Mouse (Mus musculus) kidney, embryonic 15.5 days (tissue): Measurements from ENCODE around the gene Trio. TPM values are rescaled to one million over a fixed set of nuclear protein-coding genes. Genes with fewer than 3 reads are reported as not detected.
A peak's percentile ranks its signal among the peaks of the same experiment; 100 is the strongest.

Source experiments
- ATAC-seq: fragments of 200-750 bp; cut with Nextera tagmentation; replicated peaks from 2 replicates; pipeline ENCODE4 v1.8.0; 2017; ENCODE audit warnings: moderate TSS enrichment; ENCODE audit not compliant: low FRiP score
- H3K27ac ChIP-seq: fragments of 300-500 bp; sonication (generic); 2 replicates; pipeline ENCODE4 v1.5.1; 2015; ENCODE audit warnings: mild to moderate bottlenecking, inconsistent platforms
- H3K27me3 ChIP-seq: fragments of 300-500 bp; sonication (generic); 2 replicates; pipeline ENCODE4 v1.6.1; 2015; ENCODE audit warnings: inconsistent platforms
- H3K36me3 ChIP-seq: fragments of 300-500 bp; sonication (generic); 2 replicates; pipeline ENCODE4 v1.6.1; 2015; ENCODE audit warnings: inconsistent platforms
- H3K4me1 ChIP-seq: fragments of 300-500 bp; sonication (generic); 2 replicates; pipeline ENCODE4 v1.6.1; 2015; ENCODE audit warnings: inconsistent platforms
- H3K4me2 ChIP-seq: fragments of 300-500 bp; sonication (generic); 2 replicates; pipeline ENCODE4 v1.6.1; 2015; ENCODE audit warnings: moderate library complexity, mild to moderate bottlenecking, inconsistent platforms
- H3K4me3 ChIP-seq: fragments of 300-500 bp; sonication (generic); replicated peaks from 2 replicates; pipeline ENCODE4 v1.5.1; 2015; ENCODE audit warnings: mild to moderate bottlenecking, inconsistent platforms
- H3K9ac ChIP-seq: fragments of 300-500 bp; sonication (generic); 2 replicates; pipeline ENCODE4 v1.6.1; 2015; ENCODE audit warnings: mild to moderate bottlenecking, inconsistent platforms
- H3K9me3 ChIP-seq: fragments of 300-500 bp; sonication (generic); replicated peaks from 2 replicates; pipeline ENCODE4 v1.6.1; 2016; ENCODE audit warnings: inconsistent platforms
- WGBS: fragments of 180-500 bp; shearing (Covaris S2); methylation state at CpG from one replicate; pipeline ENCODE4 v1.1.7; 2015; ENCODE audit warnings: mixed read lengths; 5-methylcytosine and 5-hydroxymethylcytosine counted together
- polyA plus RNA-seq: library from polyadenylated mRNA; unstranded; fragments of >200 nt; fragmentation: Nextera tagmentation; extraction: Ambion mirVana; gene quantifications from 2 replicates; pipeline ENCODE4 v1.2.1, GENCODE M21; 2015

The Trio gene
- polyA plus RNA-seq, 1 experiment from 2014 or later = 28.8 TPM

DNA sequence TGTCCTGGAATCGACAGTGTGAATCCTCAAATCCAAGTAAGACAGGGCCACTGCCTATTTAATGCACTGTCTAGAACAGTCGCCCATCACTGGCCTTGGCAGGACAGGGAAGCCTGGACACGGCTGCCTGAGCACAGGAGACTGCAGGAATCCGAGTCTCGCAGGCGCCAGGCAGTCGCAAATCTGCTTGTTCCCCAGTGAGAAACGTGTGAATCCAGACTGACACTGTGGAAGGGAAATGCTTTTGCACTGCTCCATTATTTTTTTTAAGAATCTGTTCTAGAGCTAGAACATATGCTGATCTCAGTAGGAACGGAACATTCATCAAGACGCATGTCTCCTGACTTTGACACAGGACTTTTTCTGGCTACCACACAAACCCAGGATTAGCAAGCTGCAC, 208.6 kb downstream of the Trio start:
- no peak for ATAC-seq
- H3K36me3 ChIP-seq = peaks cover 100% of the 10 kb centered on the region

DNA sequence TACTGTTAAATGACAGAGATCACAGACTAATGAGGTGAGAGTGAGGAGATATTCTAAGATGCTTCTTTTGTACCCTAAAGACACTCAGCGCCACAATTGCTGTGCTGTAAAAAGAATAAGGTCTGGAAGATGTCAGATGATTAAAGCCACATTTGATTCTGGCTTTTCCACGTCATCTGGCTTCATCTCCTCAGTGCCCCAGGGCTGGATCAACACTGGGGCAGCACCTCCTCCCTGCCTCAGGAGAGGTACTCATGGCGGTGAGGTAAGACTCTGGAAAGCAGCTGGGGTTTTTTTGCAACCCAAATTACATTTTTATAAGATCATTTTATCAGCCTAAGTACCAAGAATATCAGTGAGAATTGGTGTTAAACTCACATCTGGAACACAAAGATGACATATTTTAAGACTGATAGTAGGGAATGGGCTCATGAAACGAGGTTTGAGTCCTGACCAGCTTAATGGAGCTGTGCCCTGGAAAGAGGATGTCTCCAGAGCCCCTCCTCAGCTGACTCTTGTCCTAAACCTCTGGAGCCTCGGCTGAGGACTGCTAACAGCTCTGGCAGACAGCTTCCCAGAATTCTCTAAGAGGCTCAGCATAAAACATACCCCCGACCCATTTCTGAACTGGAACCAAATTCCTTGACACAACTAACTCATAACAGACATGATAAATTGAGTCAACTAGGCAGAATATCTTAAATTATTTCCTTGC, 210.8 kb downstream of the Trio start:
- WGBS = 64% methylated on average over 6 of the region's 6 CpGs
- peaks cover 10% of the 10 kb centered on the region; the same call in 1 of the 2 replicates for H3K4me1 ChIP-seq
- ATAC-seq = no peak
- H3K4me3 ChIP-seq = no peak overlapping the region
- no peaks in the 10 kb centered on the region for H3K27me3 ChIP-seq
- no peak overlapping the region for H3K27ac ChIP-seq
- H3K9me3 ChIP-seq = no peaks in the 10 kb centered on the region
- no peak overlapping the region for H3K4me2 ChIP-seq
- H3K36me3 ChIP-seq = peaks cover 85% of the 10 kb centered on the region
- no peak overlapping the region for H3K9ac ChIP-seq

More for the DNA sequence above, 208.6 kb downstream of the Trio start:
- no peak overlapping the region for H3K9ac ChIP-seq
- H3K4me2 ChIP-seq = no peak overlapping the region
- H3K27ac ChIP-seq = no peak overlapping the region
- no peak overlapping the region for H3K4me3 ChIP-seq
- no peaks in the 10 kb centered on the region for H3K4me1 ChIP-seq
- 53% methylated on average over 10 of the region's 10 CpGs for WGBS
- H3K9me3 ChIP-seq = no peaks in the 10 kb centered on the region
- no peaks in the 10 kb centered on the region for H3K27me3 ChIP-seq

DNA sequence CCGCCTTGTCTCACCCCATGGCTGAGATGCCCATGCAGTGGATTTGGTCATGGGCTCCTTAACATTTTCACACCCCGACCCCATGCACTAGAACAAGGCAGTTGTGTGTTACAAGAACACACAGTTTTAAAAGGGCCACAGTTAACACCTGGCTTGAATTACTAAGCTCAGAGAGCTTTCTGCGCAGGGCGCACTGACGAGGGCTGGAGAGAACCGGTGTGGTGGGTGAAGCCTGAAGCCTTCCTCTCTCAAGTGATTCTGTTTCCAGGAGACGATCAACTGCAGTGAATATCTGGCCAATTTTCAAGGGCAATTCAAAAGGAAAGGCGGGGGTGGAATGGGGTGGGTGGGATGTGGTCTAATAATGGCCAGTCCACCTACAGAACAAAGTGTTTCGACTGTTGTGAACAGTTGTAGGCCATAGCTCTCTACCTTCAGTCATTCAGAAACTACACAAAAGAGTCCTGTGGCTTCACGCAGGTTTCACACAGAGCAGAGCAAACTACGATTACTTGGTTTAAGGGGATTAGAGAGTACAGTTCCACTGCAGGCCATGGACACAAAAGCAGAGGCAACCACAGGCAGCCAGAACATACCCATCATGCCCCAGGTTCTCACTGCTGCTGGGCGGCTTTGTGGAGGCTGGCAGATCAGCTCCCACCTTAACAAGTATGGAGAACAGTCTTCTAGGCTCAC, 214.7 kb downstream of the Trio start:
- Histone ChIP-seq H3K9me3 (no peaks in the 10 kb centered on the region), H3K9ac (no peak overlapping the region), H3K4me2 (no peak overlapping the region), H3K36me3 (peaks cover 53% of the 10 kb centered on the region), H3K27me3 (no peaks in the 10 kb centered on the region), H3K4me1 (peaks cover 32% of the 10 kb centered on the region), H3K27ac (peak overlapping the region; percentile 59; the same call in 1 of the 2 replicates), H3K4me3 (no peak overlapping the region)
- no peak for ATAC-seq
- 76% methylated on average over 12 of the region's 12 CpGs for WGBS

DNA sequence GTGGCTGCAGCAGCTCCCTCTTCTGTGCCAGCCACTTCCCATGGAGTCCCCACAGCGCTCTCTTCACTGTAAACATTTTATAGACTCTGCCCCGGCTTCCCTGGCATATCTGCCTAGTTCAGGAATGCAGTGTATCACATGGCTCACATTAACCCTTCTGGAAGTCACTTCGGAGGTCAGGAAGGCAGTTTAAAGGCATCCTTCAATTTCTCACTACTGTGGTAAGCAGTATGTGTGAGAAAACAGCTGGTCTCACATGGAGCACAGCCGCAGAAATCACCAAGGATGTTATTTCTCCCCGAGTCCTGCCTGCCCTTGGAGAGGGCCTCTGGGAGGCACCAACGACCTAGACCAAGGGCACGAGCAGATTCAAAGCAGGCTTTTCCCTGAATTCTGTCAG, 215.4 kb downstream of the Trio start:
- no peaks in the 10 kb centered on the region for H3K9me3 ChIP-seq
- no peak overlapping the region for H3K4me2 ChIP-seq
- WGBS = 24% methylated on average over 7 of the region's 7 CpGs
- peaks cover 39% of the 10 kb centered on the region for H3K4me1 ChIP-seq
- no peak for ATAC-seq
- H3K4me3 ChIP-seq = no peak overlapping the region
- peaks cover 50% of the 10 kb centered on the region for H3K36me3 ChIP-seq
- H3K27ac ChIP-seq = peak overlapping the region; percentile 59
- H3K9ac ChIP-seq = no peak overlapping the region
- no peaks in the 10 kb centered on the region for H3K27me3 ChIP-seq

DNA sequence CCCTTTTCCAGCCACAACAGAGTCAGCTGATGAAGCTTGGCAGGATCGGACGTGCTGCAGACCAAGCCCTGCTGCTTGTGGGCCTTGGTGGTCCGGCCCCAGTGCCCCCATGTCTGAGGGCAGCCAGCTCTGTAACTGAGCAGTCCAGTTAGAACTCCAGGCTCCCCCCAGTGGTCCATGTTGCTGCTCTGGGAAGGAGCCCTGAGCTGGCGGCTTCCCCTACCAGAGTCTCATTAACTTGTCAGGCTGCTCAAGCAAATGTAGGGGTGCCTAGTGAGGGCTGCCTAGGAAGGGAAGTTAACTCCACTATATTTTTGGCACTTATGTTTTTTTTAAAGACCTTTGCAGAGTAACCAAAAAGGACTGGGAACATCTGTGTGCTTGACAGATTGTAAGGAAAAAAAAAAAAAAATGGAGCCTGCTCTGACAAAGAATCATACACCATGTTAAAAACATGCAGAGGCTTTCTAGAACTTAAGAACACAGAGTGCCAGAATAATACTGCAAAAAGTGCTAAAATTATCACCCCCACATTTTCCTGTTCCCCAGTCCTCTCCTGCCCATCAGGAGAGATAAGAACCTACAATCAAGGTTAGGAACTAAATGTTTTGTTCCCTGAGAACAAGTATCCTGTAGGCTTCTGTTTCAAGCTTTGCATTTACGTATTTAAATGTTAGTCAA, 216.9 kb downstream of the Trio start:
- Histone ChIP-seq H3K27me3 (no peaks in the 10 kb centered on the region), H3K9me3 (no peaks in the 10 kb centered on the region), H3K36me3 (peaks cover 50% of the 10 kb centered on the region), H3K4me1 (peaks cover 50% of the 10 kb centered on the region), H3K9ac (no peak overlapping the region), H3K4me3 (no peak overlapping the region), H3K4me2 (no peak overlapping the region), H3K27ac (peak overlapping the region; percentile 61)
- peak; percentile 68 for ATAC-seq
- 46% methylated on average over 5 of the region's 5 CpGs for WGBS

DNA sequence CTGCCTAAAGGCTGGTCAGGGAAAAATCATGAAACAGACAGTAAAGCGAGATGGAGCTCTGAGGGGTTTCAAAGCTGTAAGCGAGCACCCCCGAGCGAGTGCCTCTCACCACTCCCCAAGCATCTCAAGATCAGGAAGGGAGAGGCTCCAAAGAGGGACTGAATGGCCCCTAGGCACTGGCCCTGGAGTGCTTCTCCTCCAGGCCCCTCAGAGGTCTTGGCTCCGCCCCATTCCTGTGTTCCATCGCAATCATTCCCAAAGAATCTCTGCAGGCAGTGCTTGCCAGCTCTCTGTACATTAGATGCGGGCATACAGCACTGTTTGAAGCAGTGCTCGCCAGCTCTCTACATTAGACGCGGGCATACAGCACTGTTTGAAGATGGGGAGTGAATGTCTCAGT, 219.4 kb downstream of the Trio start:
- Histone ChIP-seq H3K4me2 (0 out of 2 replicates have a peak overlapping the region, but pooled peaks have one; percentile 9), H3K27me3 (no peaks in the 10 kb centered on the region), H3K4me1 (peaks cover 51% of the 10 kb centered on the region), H3K9ac (no peak overlapping the region), H3K36me3 (peaks cover 50% of the 10 kb centered on the region), H3K9me3 (no peaks in the 10 kb centered on the region), H3K4me3 (no peak overlapping the region), H3K27ac (peak overlapping the region; percentile 79)
- peak; percentile 47 for ATAC-seq
- 41% methylated on average over 10 of the region's 10 CpGs for WGBS

DNA sequence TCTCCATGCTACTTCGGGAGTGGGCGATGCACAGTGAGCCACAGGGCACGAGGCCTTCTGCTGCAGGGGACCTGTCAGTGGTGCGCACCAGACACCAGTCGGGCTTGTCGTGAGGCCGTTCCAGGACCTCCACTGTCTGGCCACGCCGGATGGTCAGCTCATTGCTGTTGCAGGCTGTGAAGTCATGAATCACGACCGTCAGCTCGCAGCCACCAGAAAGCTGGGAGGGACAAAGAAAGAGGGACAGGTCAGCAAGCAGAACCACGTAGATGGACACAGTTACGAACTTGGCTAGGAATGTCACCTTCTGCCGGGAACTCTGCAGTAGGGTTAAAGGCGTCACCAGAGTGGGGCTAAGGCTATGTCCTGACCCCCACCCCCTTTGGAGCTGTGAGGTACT, 220.0 kb downstream of the Trio start:
- Histone ChIP-seq H3K9me3 (no peaks in the 10 kb centered on the region), H3K9ac (no peak overlapping the region), H3K4me3 (no peak overlapping the region), H3K27ac (peak overlapping the region; percentile 79), H3K27me3 (no peaks in the 10 kb centered on the region), H3K36me3 (peaks cover 53% of the 10 kb centered on the region), H3K4me1 (peaks cover 50% of the 10 kb centered on the region), H3K4me2 (0 out of 2 replicates have a peak overlapping the region, but pooled peaks have one; percentile 9)
- WGBS = 35% methylated on average over 16 of the region's 16 CpGs
- ATAC-seq = peak; percentile 44

DNA sequence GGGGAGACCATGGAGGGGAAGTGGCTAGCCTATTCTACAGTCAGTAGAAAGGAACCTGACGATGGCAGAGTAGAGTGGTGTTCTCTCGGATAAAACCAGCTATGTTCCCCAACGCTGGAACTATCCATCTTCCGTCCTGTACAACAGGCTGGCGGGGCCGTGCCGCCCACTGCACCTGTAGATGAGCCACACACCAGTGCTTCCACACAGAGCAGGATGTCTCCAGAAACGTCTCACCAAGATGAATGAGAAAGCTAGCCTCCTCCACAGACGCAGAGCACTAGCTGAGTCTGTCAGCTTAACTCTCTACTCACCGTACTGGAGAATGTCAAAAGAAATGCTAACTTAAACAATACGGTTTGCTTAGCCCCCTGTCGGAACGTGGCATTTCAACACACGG, 221.2 kb downstream of the Trio start:
- WGBS = 73% methylated on average over 14 of the region's 14 CpGs

DNA sequence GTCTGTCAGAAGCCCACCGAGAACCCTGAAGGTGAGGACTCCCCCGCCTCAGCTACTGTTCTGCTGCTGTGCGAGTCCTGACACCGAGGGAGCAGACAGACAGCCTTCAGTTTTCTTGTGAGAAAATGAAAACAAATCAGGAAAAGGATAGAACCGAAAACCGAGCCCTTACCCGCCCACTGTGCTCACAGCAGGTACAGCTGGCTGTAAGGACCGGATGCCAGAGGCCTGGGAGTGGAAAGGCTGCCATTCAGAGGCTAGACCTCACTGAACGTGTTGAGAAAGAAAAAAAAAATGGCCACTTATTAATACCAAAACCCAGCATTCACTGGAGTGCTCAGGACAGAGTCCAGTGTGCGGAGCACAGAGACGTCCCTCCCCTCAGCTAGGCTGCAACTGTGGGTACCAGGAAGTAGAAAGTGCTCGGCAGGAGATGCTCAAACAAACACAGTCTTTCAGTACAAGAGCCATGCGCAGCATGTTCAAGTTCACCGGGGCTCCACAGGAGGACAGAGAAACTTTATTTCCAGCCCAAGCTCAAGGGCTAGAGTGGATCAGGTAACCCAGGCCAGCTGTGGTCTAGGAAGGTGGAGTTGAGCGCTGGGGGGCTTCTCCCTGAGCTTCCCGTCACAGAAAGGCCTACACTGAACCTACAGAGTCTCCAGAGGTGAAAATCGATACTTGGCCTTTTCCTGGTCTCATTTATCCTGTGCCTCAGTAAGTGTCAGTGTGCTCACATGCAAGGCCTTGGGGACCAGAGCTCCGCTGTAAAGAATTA, 221.9 kb downstream of the Trio start:
- Histone ChIP-seq H3K9me3 (no peaks in the 10 kb centered on the region), H3K36me3 (peaks cover 70% of the 10 kb centered on the region), H3K4me2 (no peak overlapping the region), H3K4me1 (peaks cover 36% of the 10 kb centered on the region), H3K9ac (no peak overlapping the region), H3K27me3 (no peaks in the 10 kb centered on the region), H3K27ac (0 out of 2 replicates have a peak overlapping the region, but pooled peaks have one; percentile 29), H3K4me3 (no peak overlapping the region)
- no peak for ATAC-seq
- WGBS = 61% methylated on average over 18 of the region's 18 CpGs

More for the DNA sequence above, 221.2 kb downstream of the Trio start:
- Histone ChIP-seq H3K9ac (no peak overlapping the region), H3K4me1 (peaks cover 41% of the 10 kb centered on the region), H3K36me3 (peaks cover 63% of the 10 kb centered on the region), H3K27me3 (no peaks in the 10 kb centered on the region), H3K9me3 (no peaks in the 10 kb centered on the region), H3K4me3 (no peak overlapping the region), H3K4me2 (no peak overlapping the region), H3K27ac (0 out of 2 replicates have a peak overlapping the region, but pooled peaks have one; percentile 29)
- ATAC-seq = no peak

DNA sequence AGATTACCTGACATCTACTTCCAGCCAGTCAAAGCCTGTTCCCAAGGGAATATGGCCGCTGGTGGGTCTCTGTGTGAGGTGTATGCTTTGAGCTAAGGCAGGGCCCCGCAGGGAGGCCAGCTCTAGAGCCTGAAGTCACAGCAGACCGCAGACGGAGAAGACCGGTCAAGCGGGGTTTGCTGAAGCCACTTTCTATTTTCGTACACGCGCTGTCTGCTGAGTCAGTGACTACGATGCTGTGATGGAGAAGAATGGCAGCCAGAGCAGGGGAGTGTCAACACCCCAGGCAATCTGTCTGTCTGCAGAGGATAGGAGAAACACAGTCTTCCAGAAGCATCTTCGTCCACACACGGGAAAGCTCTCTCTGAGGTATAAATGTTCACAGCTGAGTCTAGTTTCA, 223.4 kb downstream of the Trio start:
- no peak overlapping the region for H3K27ac ChIP-seq
- no peaks in the 10 kb centered on the region for H3K9me3 ChIP-seq
- ATAC-seq = no peak
- no peak overlapping the region for H3K4me2 ChIP-seq
- H3K4me3 ChIP-seq = no peak overlapping the region
- H3K27me3 ChIP-seq = no peaks in the 10 kb centered on the region
- H3K4me1 ChIP-seq = peaks cover 36% of the 10 kb centered on the region
- H3K36me3 ChIP-seq = peaks cover 86% of the 10 kb centered on the region
- no peak overlapping the region for H3K9ac ChIP-seq
- 72% methylated on average over 12 of the region's 12 CpGs for WGBS

DNA sequence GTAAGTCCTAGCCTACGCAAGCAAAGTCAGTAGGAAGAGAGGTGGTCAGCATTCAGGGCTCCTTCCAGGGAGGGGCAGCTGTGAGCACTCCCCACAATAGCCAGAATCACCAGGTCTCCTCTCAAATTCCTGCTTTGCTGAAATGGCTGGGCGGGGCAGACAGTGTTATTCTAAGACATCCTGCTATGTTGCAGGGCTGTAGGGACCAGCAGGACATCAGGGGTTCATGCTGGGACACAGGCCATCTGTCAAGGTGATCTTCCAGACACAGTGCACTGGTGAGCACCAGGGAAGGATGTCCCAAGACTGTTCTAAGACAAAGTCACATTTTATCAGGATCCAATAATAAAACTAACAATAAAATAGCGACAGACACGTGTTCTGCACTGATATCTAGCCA, 224.5 kb downstream of the Trio start:
- 67% methylated on average over 4 of the region's 4 CpGs for WGBS
- peaks cover 38% of the 10 kb centered on the region for H3K4me1 ChIP-seq

More for the DNA sequence above, 224.5 kb downstream of the Trio start:
- Histone ChIP-seq H3K9me3 (no peaks in the 10 kb centered on the region), H3K27me3 (no peaks in the 10 kb centered on the region), H3K4me3 (no peak overlapping the region), H3K9ac (no peak overlapping the region), H3K27ac (no peak overlapping the region), H3K4me2 (no peak overlapping the region), H3K36me3 (peaks cover 83% of the 10 kb centered on the region)
- no peak for ATAC-seq
